12 mouse cellular contexts compared by ENCODE assay signal in genomic region chr1:90442250-90443240, GRCm38 (mm10).
DNase-seq lines count a peak whose midpoint lies in the region; ATAC-seq lines count a peak whose summit lies in the region.
"Had no signal": no experiment of that assay in that cellular context is flagged by ENCODE, and none has a peak within 500 bp of the region (broad histone marks: within the 10 kb centered on the region; RNA-seq: fewer than 3 reads in every experiment).

No protein-coding gene starts in this region.

- H3K4me3 ChIP-seq in heart, embryonic 10.5 days: no peak overlapping the region
- H3K4me3 ChIP-seq in heart, embryonic 12.5 days: no peak overlapping the region
- H3K4me3 ChIP-seq in neural tube, embryonic 11.5 days (ENCODE audit: low read depth, low read length): no peak overlapping the region
- H3K4me3 ChIP-seq in neural tube, embryonic 15.5 days (replicated peaks): no peak overlapping the region
- no peak overlapping the region for H3K4me3 ChIP-seq in kidney, embryonic 16.5 days (ENCODE audit: low read length)
- H3K4me3 ChIP-seq: megakaryocyte, embryonic 14.5 days had no signal

- no peak overlapping the region for H3K4me2 ChIP-seq in heart, embryonic 12.5 days
- H3K4me2 ChIP-seq in neural tube, embryonic 11.5 days (ENCODE audit: low read depth): no peak overlapping the region
- no peak overlapping the region for H3K4me2 ChIP-seq in neural tube, embryonic 15.5 days
- no peak overlapping the region for H3K4me2 ChIP-seq in kidney, embryonic 16.5 days (replicated peaks; ENCODE audit: low read depth, low read length)

- H3K27ac ChIP-seq in heart, embryonic 10.5 days: peak overlapping the region; percentile 43; the same call in 1 of the 2 replicates
- no peak overlapping the region for H3K27ac ChIP-seq in heart, embryonic 12.5 days (ENCODE audit: poor library complexity, severe bottlenecking)
- 0 out of 2 replicates have a peak overlapping the region, but pooled peaks have one; percentile 20 for H3K27ac ChIP-seq in neural tube, embryonic 11.5 days (ENCODE audit: low read depth, low read length)
- H3K27ac ChIP-seq in neural tube, embryonic 15.5 days (replicated peaks): no peak overlapping the region
- peak overlapping the region; percentile 63 for H3K27ac ChIP-seq in kidney, embryonic 16.5 days (ENCODE audit: low read length)

- H3K27me3 ChIP-seq in heart, embryonic 10.5 days (ENCODE audit: insufficient read depth, poor library complexity, severe bottlenecking): no peaks in the 10 kb centered on the region
- H3K27me3 ChIP-seq in heart, embryonic 12.5 days (replicated peaks): no peaks in the 10 kb centered on the region
- H3K27me3 ChIP-seq in neural tube, embryonic 11.5 days (ENCODE audit: control insufficient read depth, insufficient read depth, low read length): no peaks in the 10 kb centered on the region
- H3K27me3 ChIP-seq in neural tube, embryonic 15.5 days (replicated peaks): no peaks in the 10 kb centered on the region
- H3K27me3 ChIP-seq in kidney, embryonic 16.5 days (ENCODE audit: insufficient read depth, low read length): 0 out of 2 replicates have a peak, but pooled peaks cover 3% of the 10 kb centered on the region

- WGBS in heart, embryonic 10.5 days: 59% methylated on average over 19 of the region's 19 CpGs
- WGBS in heart, embryonic 12.5 days: 59% methylated on average over 19 of the region's 19 CpGs
- WGBS in neural tube, embryonic 11.5 days: 50% methylated on average over 19 of the region's 19 CpGs
- 70% methylated on average over 19 of the region's 19 CpGs for WGBS in neural tube, embryonic 15.5 days
- WGBS in kidney, embryonic 16.5 days: 25% methylated on average over 19 of the region's 19 CpGs

- DNase-seq in heart, embryonic 10.5 days (ENCODE audit: low spot score): no peak
- DNase-seq in neural tube, embryonic 11.5 days (ENCODE audit: low spot score): no peak
- no peak for DNase-seq in gastrocnemius, postnatal 25 days
- DNase-seq: cerebellum, adult 11 months; lung, adult 18-20 months; right cerebral cortex, postnatal 4 days had no signal

- no peak for ATAC-seq in heart, embryonic 12.5 days (ENCODE audit: insufficient number of reproducible peaks, low FRiP score)
- no peak for ATAC-seq in neural tube, embryonic 11.5 days (ENCODE audit: insufficient read depth, low FRiP score, low TSS enrichment)
- no peak for ATAC-seq in neural tube, embryonic 15.5 days (ENCODE audit: low FRiP score)
- peak; percentile 54 for ATAC-seq in kidney, embryonic 16.5 days (ENCODE audit: low FRiP score, low TSS enrichment)
- ATAC-seq in monocyte, adult 5-6 weeks (replicated peaks; ENCODE audit: insufficient number of reproducible peaks, low FRiP score, low TSS enrichment, poor library complexity, severe bottlenecking): no peak
- ATAC-seq: inflammation-experienced regulatory T-cells, adult 6 months had no signal

- H3K9me3 ChIP-seq in heart, embryonic 10.5 days: no peaks in the 10 kb centered on the region
- H3K9me3 ChIP-seq in heart, embryonic 12.5 days (replicated peaks): no peaks in the 10 kb centered on the region
- H3K9me3 ChIP-seq in neural tube, embryonic 11.5 days (ENCODE audit: control insufficient read depth, low read length): no peaks in the 10 kb centered on the region
- H3K9me3 ChIP-seq in neural tube, embryonic 15.5 days (replicated peaks): no peaks in the 10 kb centered on the region
- H3K9me3 ChIP-seq in kidney, embryonic 16.5 days (ENCODE audit: low read length): no peaks in the 10 kb centered on the region
- H3K9me3 ChIP-seq: megakaryocyte, embryonic 14.5 days had no signal

- no peak overlapping the region for H3K9ac ChIP-seq in heart, embryonic 12.5 days
- peak overlapping the region; percentile 10; the same call in 1 of the 2 replicates for H3K9ac ChIP-seq in neural tube, embryonic 11.5 days (ENCODE audit: low read length)
- no peak overlapping the region for H3K9ac ChIP-seq in neural tube, embryonic 15.5 days (replicated peaks)
- H3K9ac ChIP-seq in kidney, embryonic 16.5 days (replicated peaks; ENCODE audit: low read length): no peak overlapping the region

- peaks cover 31% of the 10 kb centered on the region for H3K4me1 ChIP-seq in heart, embryonic 10.5 days
- H3K4me1 ChIP-seq in heart, embryonic 12.5 days (replicated peaks): peaks cover 17% of the 10 kb centered on the region
- peaks cover 14% of the 10 kb centered on the region for H3K4me1 ChIP-seq in neural tube, embryonic 11.5 days (ENCODE audit: control insufficient read depth, insufficient read depth, low read length)
- peaks cover 6% of the 10 kb centered on the region for H3K4me1 ChIP-seq in neural tube, embryonic 15.5 days
- H3K4me1 ChIP-seq in kidney, embryonic 16.5 days (ENCODE audit: insufficient read depth, low read length): peaks cover 58% of the 10 kb centered on the region
- H3K4me1 ChIP-seq: megakaryocyte, embryonic 14.5 days had no signal

- no peaks in the 10 kb centered on the region for H3K36me3 ChIP-seq in heart, embryonic 10.5 days
- no peaks in the 10 kb centered on the region for H3K36me3 ChIP-seq in heart, embryonic 12.5 days
- no peaks in the 10 kb centered on the region for H3K36me3 ChIP-seq in neural tube, embryonic 11.5 days (ENCODE audit: control insufficient read depth, insufficient read depth, low read length)
- H3K36me3 ChIP-seq in neural tube, embryonic 15.5 days: no peaks in the 10 kb centered on the region
- no peaks in the 10 kb centered on the region for H3K36me3 ChIP-seq in kidney, embryonic 16.5 days (ENCODE audit: insufficient read depth, low read length)

Comparison
In these comparisons a context has a peak if more than half of its experiments do, and no peak if none do; other contexts are left out.
1. H3K27ac ChIP-seq: peak in heart, embryonic 10.5 days (single experiment), neural tube, embryonic 11.5 days (single experiment) and kidney, embryonic 16.5 days (single experiment); none in heart, embryonic 12.5 days (single experiment) and neural tube, embryonic 15.5 days (single experiment).